Mouse (Mus musculus): Measurements from ENCODE around the gene Cnot11.

The Cnot11 gene

GRCm38 (mm10) chr1:39531036-39531435, 3.8 kb upstream of the Cnot11 start:
- in situ Hi-C loops (cut with MboI; ENCODE audit: unreplicated experiment in 2 of 2) = loop anchor here (10.0 kb wide), 2 partner anchors 394 to 454 kb away; no protein-coding TSS in a partner anchor

- in situ Hi-C loops (cut with MboI; ENCODE audit: unreplicated experiment in 2 of 2) = loop anchor here (10.0 kb wide), 2 partner anchors 391 to 451 kb away; no protein-coding TSS in a partner anchor
These were observed 875 bp upstream of the Cnot11 start for GRCm38 (mm10) chr1:39533917-39534316.

GRCm38 (mm10) chr1:39535515-39536311, 921 bp downstream of the Cnot11 start:
- in situ Hi-C loops (cut with MboI; ENCODE audit: unreplicated experiment in 2 of 2) = loop anchor here (5.0 to 10.0 kb wide), 3 partner anchors 42 to 449 kb away; partner anchors contain the start of gene Rnf149 (in 1 of the 2)

GRCm38 (mm10) chr1:39536701-39537100, 1.9 kb downstream of the Cnot11 start:
- in situ Hi-C loops (cut with MboI; ENCODE audit: unreplicated experiment in 2 of 2) = loop anchor here (5.0 to 10.0 kb wide), 3 partner anchors 41 to 448 kb away; partner anchors contain the start of gene Rnf149 (in 1 of the 2)

- in situ Hi-C loops (cut with MboI; ENCODE audit: unreplicated experiment in 2 of 2) = loop anchor here (5.0 to 10.0 kb wide), 3 partner anchors 39 to 447 kb away; partner anchors contain the start of gene Rnf149 (in 1 of the 2)
These were observed 3.0 kb downstream of the Cnot11 start for GRCm38 (mm10) chr1:39537631-39538380.

GRCm38 (mm10) chr1:39540592-39540991, 5.8 kb downstream of the Cnot11 start:
- in situ Hi-C loops (cut with MboI; ENCODE audit: unreplicated experiment in 2 of 2) = loop anchor here in 1 of 2 experiments (5.0 kb wide), 1 partner anchor 37 kb away; the partner anchor contains the start of gene Rnf149

- in situ Hi-C loops (cut with MboI; ENCODE audit: unreplicated experiment in 2 of 2) = no loop called here
These were observed 10.8 kb downstream of the Cnot11 start for GRCm38 (mm10) chr1:39545589-39545988.

GRCm38 (mm10) chr1:39546160-39546866, 11.5 kb downstream of the Cnot11 start:
- in situ Hi-C loops (cut with MboI; ENCODE audit: unreplicated experiment in 2 of 2) = no loop called here

- in situ Hi-C loops (cut with MboI; ENCODE audit: unreplicated experiment in 2 of 2) = no loop called here
These were observed 12.4 kb downstream of the Cnot11 start for GRCm38 (mm10) chr1:39547238-39547637.

GRCm38 (mm10) chr1:39549831-39550230, 15.0 kb downstream of the Cnot11 start:
- in situ Hi-C loops (cut with MboI; ENCODE audit: unreplicated experiment in 2 of 2) = no loop called here

GRCm38 (mm10) chr1:39555556-39556415, 21.0 kb downstream of the Cnot11 start:
- in situ Hi-C loops (cut with MboI; ENCODE audit: unreplicated experiment in 2 of 2) = no loop called here

GRCm38 (mm10) chr1:39559009-39559408, 24.2 kb downstream of the Cnot11 start:
- in situ Hi-C loops (cut with MboI; ENCODE audit: unreplicated experiment in 2 of 2) = no loop called here

- in situ Hi-C loops (cut with MboI; ENCODE audit: unreplicated experiment in 2 of 2) = no loop called here
These were observed 27.1 kb downstream of the Cnot11 start for GRCm38 (mm10) chr1:39561920-39562319.

- in situ Hi-C loops (cut with MboI; ENCODE audit: unreplicated experiment in 2 of 2) = no loop called here
These were observed 28.4 kb downstream of the Cnot11 start for GRCm38 (mm10) chr1:39563161-39563560.

- in situ Hi-C loops (cut with MboI; ENCODE audit: unreplicated experiment in 2 of 2) = no loop called here
These were observed 29.8 kb downstream of the Cnot11 start for GRCm38 (mm10) chr1:39564603-39565002.

GRCm38 (mm10) chr1:39568079-39568478, 33.3 kb downstream of the Cnot11 start:
- in situ Hi-C loops (cut with MboI; ENCODE audit: unreplicated experiment in 2 of 2) = no loop called here

- in situ Hi-C loops (cut with MboI; ENCODE audit: unreplicated experiment in 2 of 2) = loop anchor here in 1 of 2 experiments (10.0 kb wide), 1 partner anchor 333 kb away; the partner anchor contains the start of gene Map4k4
These were observed 36.9 kb downstream of the Cnot11 start for GRCm38 (mm10) chr1:39571653-39572052.

GRCm38 (mm10) chr1:39573890-39574289, 39.1 kb downstream of the Cnot11 start:
- in situ Hi-C loops (cut with MboI; ENCODE audit: unreplicated experiment in 2 of 2) = loop anchor here in 1 of 2 experiments (10.0 kb wide), 1 partner anchor 331 kb away; the partner anchor contains the start of gene Map4k4

GRCm38 (mm10) chr1:39575778-39576375, 41.1 kb downstream of the Cnot11 start:
- in situ Hi-C loops (cut with MboI; ENCODE audit: unreplicated experiment in 2 of 2) = loop anchor here (5.0 to 10.0 kb wide), 3 partner anchors 34 to 329 kb away; partner anchors contain the start of gene Map4k4 (in 1 of the 2)
